Mouse (Mus musculus): ENCODE results near the gene Gm3012. TPM values are rescaled to one million over a fixed set of nuclear protein-coding genes. Genes with fewer than 3 reads are reported as not detected.
"Not testable (repeated sequence)": the region's sequence is repeated elsewhere in the genome, so short reads cannot be mapped to it uniquely, and the experiment has no call there.

Gm3012 gene
- total RNA-seq (2021): not detected
- long read RNA-seq, experiment 1: 0 reads
- long read RNA-seq, experiment 2: 0 reads

DNA sequence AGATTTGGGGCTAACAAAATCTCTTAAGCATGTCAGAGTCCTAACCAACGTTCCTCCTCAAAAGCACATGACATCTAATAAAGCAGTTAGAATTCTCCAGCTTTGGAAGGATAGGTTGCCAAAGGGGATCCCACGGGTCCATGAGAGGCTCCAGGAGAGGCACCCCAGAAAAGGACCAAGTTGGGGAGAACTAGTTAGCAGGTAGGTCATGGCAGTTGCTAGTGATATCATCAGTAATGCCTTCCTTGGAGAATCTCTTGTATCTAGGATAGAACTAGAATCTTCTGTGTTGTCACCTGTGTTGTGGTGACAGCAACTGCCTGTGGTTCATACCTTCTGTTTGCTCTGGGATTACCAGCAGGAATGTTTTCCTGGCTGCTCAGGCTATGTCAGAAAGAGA lies at the start of gene Gm3012:
Gm3012 (plus strand) TSS at position 301 of the 400 bp plus-strand sequence.
- DNase-seq: not testable (repeated sequence)

DNA sequence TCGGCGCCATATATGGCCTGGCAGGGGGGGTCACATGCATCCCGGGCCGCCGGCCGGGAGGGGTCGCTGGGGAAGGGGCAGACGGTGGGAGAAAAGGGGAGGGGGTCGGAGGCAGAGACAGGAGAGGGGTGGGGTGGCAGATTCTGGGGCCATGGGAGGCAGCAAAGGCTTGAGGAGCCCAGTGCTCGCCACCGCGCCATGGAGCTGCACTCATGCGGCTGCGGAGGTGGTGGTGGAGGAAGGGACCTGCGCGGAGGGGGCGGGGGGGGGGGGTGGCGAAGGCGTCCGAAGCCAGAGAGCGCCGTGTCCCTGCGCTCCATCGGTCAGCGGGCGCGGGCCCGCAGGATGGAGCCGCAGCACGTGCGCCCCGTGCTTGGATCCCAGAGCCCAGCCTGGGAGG lies 17.4 kb downstream of the Gm3012 start, which contains the start of gene Gm3020:
Gm3020 (plus strand) TSS at position 301 of the 400 bp plus-strand sequence.
- DNase-seq: not testable (repeated sequence)

DNA sequence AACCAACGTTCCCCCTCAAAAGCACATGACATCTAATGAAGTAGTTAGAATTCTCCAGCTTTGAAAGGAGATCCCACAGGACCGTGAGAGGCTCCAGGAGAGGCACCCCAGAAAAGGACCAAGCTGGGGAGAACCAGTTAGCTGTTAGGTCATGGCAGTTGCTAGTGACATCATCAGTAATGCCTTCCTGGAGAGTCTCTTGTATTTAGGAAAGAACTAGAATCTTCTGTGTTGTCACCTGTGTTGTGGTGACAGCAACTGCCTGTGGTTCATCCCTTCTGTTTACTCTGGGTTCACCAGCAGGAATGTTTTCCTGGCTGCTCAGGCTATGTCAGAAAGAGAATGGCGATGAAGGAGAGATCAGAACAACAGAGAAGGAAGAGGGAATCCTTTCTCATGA lies 54.2 kb downstream of the Gm3012 start, which contains the start of gene Gm3043:
Gm3043 (plus strand) TSS at position 301 of the 400 bp plus-strand sequence.
- DNase-seq: not testable (repeated sequence)

Other genes with a start within 250 kb of the Gm3012 start
- gene Gm10413, start 239.4 kb upstream of the Gm3012 start, total RNA-seq (2021): not detected
- under 1 TPM; 0.12 to 0.21 TPM for gene Gm10409, start 221.9 kb upstream of the Gm3012 start, total RNA-seq (2021)
- not detected for gene Gm3005, start 206.4 kb upstream of the Gm3012 start, total RNA-seq (2021)
- not detected for gene Gm10408, start 185.1 kb upstream of the Gm3012 start, total RNA-seq (2021)
- gene Gm3020, start 17.5 kb downstream of the Gm3012 start, total RNA-seq (2021): under 1 TPM; 0.12 to 0.21 TPM
- gene Gm3043, start 54.3 kb downstream of the Gm3012 start, total RNA-seq (2021): not detected
- gene Gm3002, start 175.6 kb downstream of the Gm3012 start, total RNA-seq (2021): not detected
- under 1 TPM in 1 of 2 experiments, not detected in 1; 0.17 TPM for gene Gm3033, start 211.7 kb downstream of the Gm3012 start, total RNA-seq (2021)
- not detected for gene Gm2916, start 249.7 kb downstream of the Gm3012 start, total RNA-seq (2021)